Comparison of ENCODE assay signal across 8 mouse cellular contexts in genomic region chr14:77874304-77875241, GRCm38 (mm10). TPM values are rescaled to one million over a fixed set of nuclear protein-coding genes. Genes with fewer than 3 reads are reported as not detected.
DNase-seq lines count a peak whose midpoint lies in the region; ATAC-seq and TF ChIP-seq lines count a peak whose summit lies in the region.

Gene Dnajc15, minus strand, starts transcription at chr14:77875125.

- no peak for TF ChIP-seq RAD21 in CH12.LX (IDR thresholded peaks at IDR 0.05; ENCODE audit: low read depth, low read length)

- peak within 1 kb of the TSS; percentile 91 for H3K4me2 ChIP-seq in CH12.LX (ENCODE audit: insufficient read depth, low read depth, poor library complexity, severe bottlenecking)
- H3K4me2 ChIP-seq in forebrain, embryonic 12.5 days: peak within 1 kb of the TSS; percentile 80
- peak within 1 kb of the TSS; percentile 65 for H3K4me2 ChIP-seq in heart, embryonic 16.5 days (ENCODE audit: low read depth, low read length)
- H3K4me2 ChIP-seq in liver, embryonic 13.5 days: peak within 1 kb of the TSS; percentile 82
- H3K4me2 ChIP-seq in stomach, embryonic 14.5 days (replicated peaks; ENCODE audit: low read depth, low read length): peak within 1 kb of the TSS; percentile 64

- TF ChIP-seq CTCF in CH12.LX (conservative IDR thresholded peaks at IDR 0.05 in 1 of 2, IDR thresholded peaks at IDR 0.05 in 1 of 2; ENCODE audit: low read depth in 2 of 2, low read length in 2 of 2): no peak

- peak within 1 kb of the TSS; percentile 75 for H3K9ac ChIP-seq in CH12.LX (ENCODE audit: insufficient read depth, low read depth)
- H3K9ac ChIP-seq in forebrain, embryonic 12.5 days: peak within 1 kb of the TSS; percentile 83
- H3K9ac ChIP-seq in heart, embryonic 16.5 days (ENCODE audit: low read length): peak within 1 kb of the TSS; percentile 96
- peak within 1 kb of the TSS; percentile 82 for H3K9ac ChIP-seq in liver, embryonic 13.5 days
- H3K9ac ChIP-seq in stomach, embryonic 14.5 days (replicated peaks; ENCODE audit: low read depth, low read length): peak within 1 kb of the TSS; percentile 65

- peak; percentile 54; the same call in 1 of the 2 replicates for TF ChIP-seq POLR2A in CH12.LX (IDR thresholded peaks at IDR 0.05; ENCODE audit: low read depth, low read length)

- no peaks in the 10 kb centered on the region for H3K79me2 ChIP-seq in CH12.LX (replicated peaks; ENCODE audit: control insufficient read depth, extremely low read depth, insufficient read depth, poor library complexity, severe bottlenecking)

- TF ChIP-seq EP300 in CH12.LX (IDR thresholded peaks at IDR 0.05; ENCODE audit: low read length): no peak

- peaks cover 6 to 48% of the 10 kb centered on the region in 2 experiments for H3K4me1 ChIP-seq in CH12.LX (ENCODE audit: control insufficient read depth in 1 of 2, insufficient read depth in 2 of 2)
- 0 out of 2 replicates have a peak, but pooled peaks cover 2% of the 10 kb centered on the region for H3K4me1 ChIP-seq in forebrain, embryonic 12.5 days
- H3K4me1 ChIP-seq in heart, embryonic 16.5 days (ENCODE audit: control insufficient read depth, insufficient read depth, low read length): peaks cover 8% of the 10 kb centered on the region; the same call in 1 of the 2 replicates
- peaks cover 12% of the 10 kb centered on the region; the same call in 1 of the 2 replicates for H3K4me1 ChIP-seq in liver, embryonic 13.5 days (replicated peaks)
- H3K4me1 ChIP-seq in stomach, embryonic 14.5 days (ENCODE audit: control insufficient read depth, insufficient read depth, low read length): no peaks in the 10 kb centered on the region

- whole genome bisulfite sequencing in forebrain, embryonic 12.5 days: 1% methylated on average over 44 of the region's 44 CpGs
- 1% methylated on average over 44 of the region's 44 CpGs for WGBS in heart, embryonic 16.5 days
- WGBS in liver, embryonic 13.5 days (ENCODE audit: insufficient replicate concordance): 1% methylated on average over 44 of the region's 44 CpGs
- WGBS in stomach, embryonic 14.5 days: 2% methylated on average over 44 of the region's 44 CpGs

- peak within 1 kb of the TSS; percentile 67 to 87 (median 86) for H3K4me3 ChIP-seq in CH12.LX (replicated peaks in 1 of 3; ENCODE audit: low read depth in 2 of 3, low read length in 2 of 3, poor library complexity in 1 of 3)
- peak within 1 kb of the TSS; percentile 87 for H3K4me3 ChIP-seq in forebrain, embryonic 12.5 days (replicated peaks)
- peak within 1 kb of the TSS; percentile 99 for H3K4me3 ChIP-seq in heart, embryonic 16.5 days (ENCODE audit: low read length)
- peak within 1 kb of the TSS; percentile 83 for H3K4me3 ChIP-seq in liver, embryonic 13.5 days (replicated peaks)
- H3K4me3 ChIP-seq in stomach, embryonic 14.5 days (ENCODE audit: low read depth, low read length): peak within 1 kb of the TSS; percentile 94

- peak; percentile 69 for ATAC-seq in cerebellum, adult (ENCODE audit: insufficient number of reproducible peaks, low FRiP score, low TSS enrichment)
- ATAC-seq in forebrain, embryonic 12.5 days (ENCODE audit: low FRiP score): peak; percentile 83
- ATAC-seq in heart, embryonic 16.5 days (replicated peaks; ENCODE audit: extremely low read depth, insufficient read depth, low FRiP score): peak; percentile 88
- peak; percentile 88 for ATAC-seq in liver, embryonic 13.5 days (ENCODE audit: low read depth)
- ATAC-seq in stomach, embryonic 14.5 days (ENCODE audit: insufficient number of reproducible peaks, insufficient read depth, low FRiP score, low read depth): peak; percentile 90; the same call in 1 of the 2 replicates

- DNase-seq in CH12.LX (ENCODE audit: extremely low read depth): peak; percentile 83
- peak; percentile 92 to 94 for DNase-seq in kidney, postnatal 25 days
- DNase-seq in liver, embryonic 13.5 days: peak; percentile 72
- DNase-seq in natural killer cell, adult 2 months (ENCODE audit: low spot score in 2 of 2): peak; percentile 75 to 83

- H3K9me3 ChIP-seq in CH12.LX (replicated peaks; ENCODE audit: low read length): no peaks in the 10 kb centered on the region
- no peaks in the 10 kb centered on the region for H3K9me3 ChIP-seq in forebrain, embryonic 12.5 days
- H3K9me3 ChIP-seq in heart, embryonic 16.5 days (replicated peaks; ENCODE audit: control insufficient read depth, low read length): no peaks in the 10 kb centered on the region
- no peaks in the 10 kb centered on the region for H3K9me3 ChIP-seq in liver, embryonic 13.5 days (replicated peaks)
- no peaks in the 10 kb centered on the region for H3K9me3 ChIP-seq in stomach, embryonic 14.5 days (ENCODE audit: control insufficient read depth, low read depth, low read length)

- H3K27me3 ChIP-seq in CH12.LX (replicated peaks): no peaks in the 10 kb centered on the region
- no peaks in the 10 kb centered on the region for H3K27me3 ChIP-seq in forebrain, embryonic 12.5 days
- H3K27me3 ChIP-seq in heart, embryonic 16.5 days (ENCODE audit: control insufficient read depth, insufficient read depth, low read length): no peaks in the 10 kb centered on the region
- no peaks in the 10 kb centered on the region for H3K27me3 ChIP-seq in liver, embryonic 13.5 days
- H3K27me3 ChIP-seq in stomach, embryonic 14.5 days (ENCODE audit: control insufficient read depth, insufficient read depth, low read length): no peaks in the 10 kb centered on the region

- dilution Hi-C loops in CH12.LX (cut with MboI; ENCODE audit: extremely low pct_ligation_motif_present, extremely low pct_unique_long_range_greater_than_20kb, low sequenced_read_pairs): no loop called here

- in situ Hi-C loops in CH12.LX (cut with MboI; ENCODE audit: low pct_ligation_motif_present, low pct_unique_long_range_greater_than_20kb, low sequenced_read_pairs): no loop called here

- no peak within 1 kb of the TSS for H3K27ac ChIP-seq in CH12.LX (ENCODE audit: insufficient read depth, low read depth)
- H3K27ac ChIP-seq in forebrain, embryonic 12.5 days: no peak within 1 kb of the TSS
- peak within 1 kb of the TSS; percentile 62; the same call in 1 of the 2 replicates for H3K27ac ChIP-seq in heart, embryonic 16.5 days (ENCODE audit: low read length)
- H3K27ac ChIP-seq in liver, embryonic 13.5 days: no peak within 1 kb of the TSS
- no peak within 1 kb of the TSS for H3K27ac ChIP-seq in stomach, embryonic 14.5 days (ENCODE audit: low read length)

- peaks cover 3 to 4% of the 10 kb centered on the region in 2 experiments for H3K36me3 ChIP-seq in CH12.LX (replicated peaks in 1 of 2; ENCODE audit: control insufficient read depth in 1 of 2, insufficient read depth in 1 of 2, low read length in 1 of 2)
- 0 out of 2 replicates have a peak, but pooled peaks cover 2% of the 10 kb centered on the region for H3K36me3 ChIP-seq in forebrain, embryonic 12.5 days (replicated peaks)
- H3K36me3 ChIP-seq in heart, embryonic 16.5 days (ENCODE audit: control insufficient read depth, insufficient read depth): peaks cover 3% of the 10 kb centered on the region; the same call in 1 of the 2 replicates
- no peaks in the 10 kb centered on the region for H3K36me3 ChIP-seq in liver, embryonic 13.5 days
- no peaks in the 10 kb centered on the region for H3K36me3 ChIP-seq in stomach, embryonic 14.5 days (ENCODE audit: control insufficient read depth, insufficient read depth, low read length)

TF ChIP-seq in CH12.LX, 34 proteins besides CTCF, POLR2A, EP300 and RAD21:
- TF ChIP-seq SIN3A (IDR thresholded peaks at IDR 0.05; ENCODE audit: low read length) (peak; percentile 80; the same call in 1 of the 2 replicates), ZKSCAN1 (IDR thresholded peaks at IDR 0.05; ENCODE audit: borderline replicate concordance, low read depth, low read length) (no peak), HCFC1 (IDR thresholded peaks at IDR 0.05; ENCODE audit: low read depth, low read length) (peak; percentile 78), MAX (IDR thresholded peaks at IDR 0.05; ENCODE audit: low read length) (peak; percentile 19; the same call in 1 of the 2 replicates), UBTF (IDR thresholded peaks at IDR 0.05; ENCODE audit: low read depth, low read length) (no peak), ELF1 (IDR thresholded peaks at IDR 0.05; ENCODE audit: low read depth, low read length) (peak; percentile 54; the same call in 1 of the 2 replicates), MEF2A (IDR thresholded peaks at IDR 0.05; ENCODE audit: borderline replicate concordance, low read depth, low read length) (peak; percentile 21; the same call in 1 of the 2 replicates), JUN (IDR thresholded peaks at IDR 0.05; ENCODE audit: insufficient read depth, low read depth, low read length) (no peak), TBP (conservative IDR thresholded peaks at IDR 0.05; ENCODE audit: low read depth, low read length) (no peak), CHD2 (IDR thresholded peaks at IDR 0.05; ENCODE audit: low read length) (0 out of 2 replicates have a peak, but pooled peaks have one; percentile 26), RCOR1 (conservative IDR thresholded peaks at IDR 0.05; ENCODE audit: low read depth, low read length) (no peak), GABPA (IDR thresholded peaks at IDR 0.05; ENCODE audit: insufficient replicate concordance, low read depth, low read length) (no peak), ETS1 (conservative IDR thresholded peaks at IDR 0.05; ENCODE audit: low read depth, low read length) (no peak), MXI1 (IDR thresholded peaks at IDR 0.05; ENCODE audit: low read depth, low read length) (peak; percentile 92), NELFE (IDR thresholded peaks at IDR 0.05; ENCODE audit: low read depth, low read length) (0 out of 2 replicates have a peak, but pooled peaks have one; percentile 31), IRF4 (IDR thresholded peaks at IDR 0.05; ENCODE audit: low read depth, low read length) (peak; percentile 28; the same call in 1 of the 2 replicates), MAZ (IDR thresholded peaks at IDR 0.05; ENCODE audit: low read depth, low read length) (no peak), USF2 (conservative IDR thresholded peaks at IDR 0.05; ENCODE audit: low read depth, low read length) (no peak), POLR2AphosphoS2 (IDR thresholded peaks at IDR 0.05; ENCODE audit: low read depth, low read length) (no peak), JUND (conservative IDR thresholded peaks at IDR 0.05; ENCODE audit: low read depth, low read length) (no peak)

RNA-seq across cellular contexts. Expression of gene Dnajc15, which starts in this region (rescaled TPM):
- total RNA-seq in CH12.LX (2012; rRNA removed) (39.5 and 47.0 TPM in 2 replicates), CH12.LX (2014; rRNA removed) (41.7 and 48.6 TPM in 2 replicates)
- 56.8 and 59.0 TPM in 2 replicates for polyA plus RNA-seq in CH12.LX (2012; ENCODE audit: insufficient read length, low read depth)
- 85.6 and 89.5 TPM in 2 replicates for polyA plus RNA-seq in forebrain, embryonic 12.5 days (2016; fragmentation: Nextera tagmentation; extraction: Ambion mirVana)
- 157 and 166 TPM in 2 replicates for polyA plus RNA-seq in heart, embryonic 16.5 days (2015; fragmentation: Nextera tagmentation; extraction: Ambion mirVana)
- 58.7 and 59.6 TPM in 2 replicates for polyA plus RNA-seq in liver, embryonic 13.5 days (2015; fragmentation: Nextera tagmentation; extraction: Ambion mirVana)
- polyA plus RNA-seq in stomach, embryonic 14.5 days (2014; fragmentation: Nextera tagmentation; extraction: Ambion mirVana): 96.3 and 98.1 TPM in 2 replicates
